Mouse (Mus musculus) midbrain, embryonic 16.5 days (tissue): ENCODE measurements around the gene Ntrk2. TPM values are rescaled to one million over a fixed set of nuclear protein-coding genes. Genes with fewer than 3 reads are reported as not detected.
A peak's percentile ranks its signal among the peaks of the same experiment; 100 is the strongest.

Experiments
- ATAC-seq: fragments of 200-750 bp; cut with Nextera tagmentation; 2 replicates; pipeline ENCODE4 v1.8.0; 2017; ENCODE audit warnings: moderate TSS enrichment
- H3K27ac ChIP-seq: fragments of 300-500 bp; sonication (generic); 2 replicates; pipeline ENCODE4 v1.5.1; 2014; ENCODE audit warnings: mild to moderate bottlenecking, low read length, mixed read lengths
- H3K27me3 ChIP-seq: fragments of 300-500 bp; sonication (generic); 2 replicates; pipeline ENCODE4 v1.6.1; 2014; ENCODE audit warnings: low read depth, low read length, mixed read lengths; ENCODE audit not compliant: control insufficient read depth, insufficient read depth
- H3K36me3 ChIP-seq: fragments of 300-500 bp; sonication (generic); 2 replicates; pipeline ENCODE4 v1.6.1; 2014; ENCODE audit warnings: mild to moderate bottlenecking, low read length, moderate library complexity, mixed read lengths; ENCODE audit not compliant: control insufficient read depth, insufficient read depth
- H3K4me1 ChIP-seq: fragments of 300-500 bp; sonication (generic); 2 replicates; pipeline ENCODE4 v1.6.1; 2014; ENCODE audit warnings: mild to moderate bottlenecking, low read length, mixed read lengths; ENCODE audit not compliant: control insufficient read depth, insufficient read depth
- H3K4me2 ChIP-seq: fragments of 300-500 bp; sonication (generic); 2 replicates; pipeline ENCODE4 v1.6.1; 2014; ENCODE audit warnings: mild to moderate bottlenecking, low read length, mixed read lengths
- H3K4me3 ChIP-seq: fragments of 300-500 bp; sonication (generic); 2 replicates; pipeline ENCODE4 v1.5.1; 2014; ENCODE audit warnings: low read depth, mild to moderate bottlenecking, low read length, moderate library complexity, mixed read lengths
- H3K9ac ChIP-seq: fragments of 300-500 bp; sonication (generic); 2 replicates; pipeline ENCODE4 v1.6.1; 2014; ENCODE audit warnings: low read depth, low read length, mixed read lengths
- H3K9me3 ChIP-seq: fragments of 300-500 bp; sonication (generic); replicated peaks from 2 replicates; pipeline ENCODE4 v1.6.1; 2014; ENCODE audit warnings: mild to moderate bottlenecking, low read length, mixed read lengths; ENCODE audit not compliant: control insufficient read depth, poor library complexity, severe bottlenecking
- WGBS: fragments of 180-500 bp; shearing (Covaris S2); extraction: QIAGEN DNeasy Blood & Tissue Kit; methylation state at CpG from one replicate; pipeline ENCODE4 v1.1.7; 2014; 5-methylcytosine and 5-hydroxymethylcytosine counted together
- polyA plus RNA-seq: library from polyadenylated mRNA; unstranded; fragments of >200 nt; fragmentation: Nextera tagmentation; extraction: Ambion mirVana; gene quantifications from 2 replicates; pipeline ENCODE4 v1.2.1, GENCODE M21; 2015

Gene Ntrk2
- polyA plus RNA-seq, 1 experiment from 2014 or later = 137 TPM

GRCm38 (mm10) chr13:59179986-59180385 lies 373.6 kb downstream of the Ntrk2 start:
- H3K27ac ChIP-seq = no peak overlapping the region

GRCm38 (mm10) chr13:59180781-59181180 lies 374.4 kb downstream of the Ntrk2 start:
- peaks cover 9% of the 10 kb centered on the region for H3K4me1 ChIP-seq
- H3K9me3 ChIP-seq = peaks cover 5% of the 10 kb centered on the region; the same call in 1 of the 2 replicates
- WGBS = 51% methylated on average over 10 of the region's 10 CpGs
- no peak overlapping the region for H3K4me3 ChIP-seq
- ATAC-seq = no peak
- no peak overlapping the region for H3K9ac ChIP-seq
- no peaks in the 10 kb centered on the region for H3K27me3 ChIP-seq
- H3K36me3 ChIP-seq = no peaks in the 10 kb centered on the region
- H3K4me2 ChIP-seq = no peak overlapping the region
- 0 out of 2 replicates have a peak overlapping the region, but pooled peaks have one; percentile 37 for H3K27ac ChIP-seq

More at GRCm38 (mm10) chr13:59179986-59180385, 373.6 kb downstream of the Ntrk2 start:
- Histone ChIP-seq H3K4me3 (no peak overlapping the region), H3K4me1 (peaks cover 9% of the 10 kb centered on the region), H3K27me3 (no peaks in the 10 kb centered on the region), H3K4me2 (no peak overlapping the region), H3K9ac (no peak overlapping the region), H3K36me3 (no peaks in the 10 kb centered on the region), H3K9me3 (peaks cover 5% of the 10 kb centered on the region; the same call in 1 of the 2 replicates)
- WGBS = 58% methylated on average over 4 of the region's 4 CpGs
- ATAC-seq = no peak

GRCm38 (mm10) chr13:59181188-59181947 lies 375.0 kb downstream of the Ntrk2 start:
- H3K36me3 ChIP-seq = no peaks in the 10 kb centered on the region
- H3K9me3 ChIP-seq = peaks cover 5% of the 10 kb centered on the region; the same call in 1 of the 2 replicates
- H3K27me3 ChIP-seq = no peaks in the 10 kb centered on the region
- H3K4me2 ChIP-seq = no peak overlapping the region
- no peak overlapping the region for H3K4me3 ChIP-seq
- 43% methylated on average over 16 of the region's 16 CpGs for WGBS
- no peak overlapping the region for H3K9ac ChIP-seq
- H3K4me1 ChIP-seq = peaks cover 9% of the 10 kb centered on the region
- ATAC-seq = no peak
- H3K27ac ChIP-seq = no peak overlapping the region

- H3K27me3 ChIP-seq = no peaks in the 10 kb centered on the region
Observed at GRCm38 (mm10) chr13:59182630-59183029, 376.3 kb downstream of the Ntrk2 start.

More at GRCm38 (mm10) chr13:59182630-59183029, 376.3 kb downstream of the Ntrk2 start:
- Histone ChIP-seq H3K4me3 (no peak overlapping the region), H3K27ac (no peak overlapping the region), H3K36me3 (no peaks in the 10 kb centered on the region), H3K9ac (no peak overlapping the region), H3K4me1 (peaks cover 9% of the 10 kb centered on the region), H3K9me3 (peaks cover 5% of the 10 kb centered on the region; the same call in 1 of the 2 replicates), H3K4me2 (no peak overlapping the region)
- 48% methylated on average over 5 of the region's 5 CpGs for WGBS
- peak; percentile 64 for ATAC-seq

Other genes with a start within 250 kb of the Ntrk2 start
- not detected in 2 replicates for gene Slc28a3, start 195.7 kb upstream of the Ntrk2 start, polyA plus RNA-seq